Mouse (Mus musculus) olfactory bulb, adult 2 months (tissue): ENCODE results near the gene Pxk.

Source experiments
- CTCF ChIP-seq: fragments of 200-500 bp; IDR thresholded peaks from 2 replicates; pipeline ENCODE4 v1.5.1; 2012; ENCODE audit warnings: low read depth, mild to moderate bottlenecking, low read length, moderate library complexity; ENCODE audit not compliant: insufficient read depth
- POLR2A ChIP-seq: fragments of 200-500 bp; IDR thresholded peaks from 2 replicates; pipeline ENCODE4 v1.6.1; 2012; ENCODE audit warnings: mild to moderate bottlenecking, low read depth, low read length, moderate library complexity; ENCODE audit not compliant: insufficient read depth

- TF ChIP-seq CTCF (no peak), POLR2A (no peak)
These were observed 46.1 kb upstream of the Pxk start for GRCm38 (mm10) chr14:8051869-8052268.
